11 mouse cellular contexts compared by ENCODE assay signal in genomic region chr1:193261897-193262548, GRCm38 (mm10). TPM values are rescaled to one million over a fixed set of nuclear protein-coding genes. Genes with fewer than 3 reads are reported as not detected.
A peak's percentile ranks its signal among the peaks of the same experiment; 100 is the strongest.
DNase-seq lines count a peak whose midpoint lies in the region; ATAC-seq lines count a peak whose summit lies in the region.
"Had no signal": no experiment of that assay in that cellular context is flagged by ENCODE, and none has a peak within 500 bp of the region (broad histone marks: within the 10 kb centered on the region; RNA-seq: fewer than 3 reads in every experiment).

No protein-coding gene starts in this region.

- H3K9me3 ChIP-seq in embryonic facial prominence, embryonic 13.5 days = no peaks in the 10 kb centered on the region
- H3K9me3 ChIP-seq in heart, embryonic 16.5 days (replicated peaks; ENCODE audit: control insufficient read depth, low read length) = no peaks in the 10 kb centered on the region
- no peaks in the 10 kb centered on the region for H3K9me3 ChIP-seq in midbrain, embryonic 15.5 days
- H3K9me3 ChIP-seq: hindbrain, embryonic 10.5 days had no signal

- no peaks in the 10 kb centered on the region for H3K36me3 ChIP-seq in embryonic facial prominence, embryonic 13.5 days
- H3K36me3 ChIP-seq in heart, embryonic 16.5 days (ENCODE audit: control insufficient read depth, insufficient read depth) = no peaks in the 10 kb centered on the region
- no peaks in the 10 kb centered on the region for H3K36me3 ChIP-seq in midbrain, embryonic 15.5 days (replicated peaks)
- H3K36me3 ChIP-seq: hindbrain, embryonic 10.5 days had no signal

- no peak for ATAC-seq in embryonic facial prominence, embryonic 13.5 days (ENCODE audit: insufficient number of reproducible peaks, insufficient read depth, low FRiP score, low TSS enrichment, low read depth)
- peak; percentile 30 for ATAC-seq in heart, embryonic 16.5 days (replicated peaks; ENCODE audit: extremely low read depth, insufficient read depth, low FRiP score)
- ATAC-seq in midbrain, embryonic 15.5 days (replicated peaks) = no peak

- H3K4me1 ChIP-seq in embryonic facial prominence, embryonic 13.5 days = peaks cover 15% of the 10 kb centered on the region
- H3K4me1 ChIP-seq in heart, embryonic 16.5 days (ENCODE audit: control insufficient read depth, insufficient read depth, low read length) = peaks cover 14% of the 10 kb centered on the region
- H3K4me1 ChIP-seq in midbrain, embryonic 15.5 days = no peaks in the 10 kb centered on the region

- no peak overlapping the region for H3K9ac ChIP-seq in embryonic facial prominence, embryonic 13.5 days
- H3K9ac ChIP-seq in heart, embryonic 16.5 days (ENCODE audit: low read length) = no peak overlapping the region
- no peak overlapping the region for H3K9ac ChIP-seq in midbrain, embryonic 15.5 days
- H3K9ac ChIP-seq: liver, embryonic 14.5 days had no signal

- WGBS in embryonic facial prominence, embryonic 13.5 days = 62% methylated on average over 7 of the region's 7 CpGs
- WGBS in heart, embryonic 16.5 days = 50% methylated on average over 7 of the region's 7 CpGs
- 82% methylated on average over 7 of the region's 7 CpGs for WGBS in midbrain, embryonic 15.5 days

- H3K27ac ChIP-seq in embryonic facial prominence, embryonic 13.5 days = peak overlapping the region; percentile 24; the same call in 1 of the 2 replicates
- peak overlapping the region; percentile 78 for H3K27ac ChIP-seq in heart, embryonic 16.5 days (ENCODE audit: low read length)
- H3K27ac ChIP-seq in midbrain, embryonic 15.5 days = no peak overlapping the region
- H3K27ac ChIP-seq: hindbrain, embryonic 10.5 days; liver, embryonic 14.5 days had no signal

- DNase-seq in gastrocnemius, adult 18-20 months (ENCODE audit: low spot score) = peak; percentile 43
- DNase-seq in gastrocnemius, adult 8-10 months (ENCODE audit: low spot score in 2 of 2) = no peak
- peak; percentile 76 for DNase-seq in kidney, postnatal 14 days
- no peak for DNase-seq in cerebellum, postnatal 14 days
- no peak for DNase-seq in thymus, postnatal 36 days
- DNase-seq: thymus, adult 2 months had no signal

- H3K4me2 ChIP-seq in embryonic facial prominence, embryonic 13.5 days = no peak overlapping the region
- H3K4me2 ChIP-seq in heart, embryonic 16.5 days (ENCODE audit: low read depth, low read length) = no peak overlapping the region
- no peak overlapping the region for H3K4me2 ChIP-seq in midbrain, embryonic 15.5 days

- no peaks in the 10 kb centered on the region for H3K27me3 ChIP-seq in embryonic facial prominence, embryonic 13.5 days
- H3K27me3 ChIP-seq in heart, embryonic 16.5 days (ENCODE audit: control insufficient read depth, insufficient read depth, low read length) = no peaks in the 10 kb centered on the region
- H3K27me3 ChIP-seq in midbrain, embryonic 15.5 days (replicated peaks) = no peaks in the 10 kb centered on the region

- no peak overlapping the region for H3K4me3 ChIP-seq in embryonic facial prominence, embryonic 13.5 days
- H3K4me3 ChIP-seq in heart, embryonic 16.5 days (ENCODE audit: low read length) = no peak overlapping the region
- H3K4me3 ChIP-seq in midbrain, embryonic 15.5 days = no peak overlapping the region
- H3K4me3 ChIP-seq: hindbrain, embryonic 10.5 days had no signal

RNA-seq across cellular contexts. Expression of gene Hsd11b1, which starts 1.9 kb away (rescaled TPM):
- 1 to 10 TPM; 5.3 to 9.5 TPM for total RNA-seq in gastrocnemius, adult 18-20 months (2021)
- 1 to 10 TPM; 3.6 to 7.9 (median 4.7) TPM for total RNA-seq in gastrocnemius, adult 8-10 months (2022)
- 0.39 and 0.60 TPM in 2 replicates for polyA plus RNA-seq in embryonic facial prominence, embryonic 13.5 days (2015; fragmentation: Nextera tagmentation; extraction: Ambion mirVana)
- polyA plus RNA-seq in heart, embryonic 16.5 days (2015; fragmentation: Nextera tagmentation; extraction: Ambion mirVana) = 3.7 and 9.5 TPM in 2 replicates
- 0.41 TPM in 1 of 2 replicates, not detected in the other for polyA plus RNA-seq in midbrain, embryonic 15.5 days (2015; fragmentation: Nextera tagmentation; extraction: Ambion mirVana)
- polyA plus RNA-seq: hindbrain, embryonic 10.5 days had no signal

RNA-seq across cellular contexts. Expression of gene G0s2, which starts 11.0 kb away (rescaled TPM):
- 10 to 100 TPM; 10.7 to 19.6 TPM for total RNA-seq in gastrocnemius, adult 18-20 months (2021)
- 10 to 100 TPM; 14.5 to 30.2 (median 27.6) TPM for total RNA-seq in gastrocnemius, adult 8-10 months (2022)
- 21.8 and 27.8 TPM in 2 replicates for polyA plus RNA-seq in embryonic facial prominence, embryonic 13.5 days (2015; fragmentation: Nextera tagmentation; extraction: Ambion mirVana)
- polyA plus RNA-seq in heart, embryonic 16.5 days (2015; fragmentation: Nextera tagmentation; extraction: Ambion mirVana) = 118 and 147 TPM in 2 replicates
- 5.3 and 6.6 TPM in 2 replicates for polyA plus RNA-seq in midbrain, embryonic 15.5 days (2015; fragmentation: Nextera tagmentation; extraction: Ambion mirVana)

RNA-seq across cellular contexts. Expression of gene Lamb3, which starts 54.5 kb away (rescaled TPM):
- total RNA-seq in gastrocnemius, adult 18-20 months (2021) = 1 to 10 TPM; 2.4 to 3.2 TPM
- 1 to 10 TPM; 2.1 to 5.0 (median 2.5) TPM for total RNA-seq in gastrocnemius, adult 8-10 months (2022)
- 6.7 and 9.4 TPM in 2 replicates for polyA plus RNA-seq in embryonic facial prominence, embryonic 13.5 days (2015; fragmentation: Nextera tagmentation; extraction: Ambion mirVana)
- 9.6 and 11.6 TPM in 2 replicates for polyA plus RNA-seq in heart, embryonic 16.5 days (2015; fragmentation: Nextera tagmentation; extraction: Ambion mirVana)
- 0.54 and 1.1 TPM in 2 replicates for polyA plus RNA-seq in midbrain, embryonic 15.5 days (2015; fragmentation: Nextera tagmentation; extraction: Ambion mirVana)

Comparison
In these comparisons a context has a peak if more than half of its experiments do, and no peak if none do; other contexts are left out.
1. DNase-seq: peak in gastrocnemius, adult 18-20 months (single experiment) and kidney, postnatal 14 days (single experiment); none in gastrocnemius, adult 8-10 months (0 of 2), cerebellum, postnatal 14 days (0 of 2) and thymus, postnatal 36 days (0 of 2).